Mouse (Mus musculus) Patski (cell line): ENCODE measurements at regions not wholly inside any gene's neighbourhood (a gene's known extent, or its start where the extent isn't known, plus 50 kb on each side); places are given as distances from the start of the nearest gene placed in this dataset.

Experiments
- ATAC-seq: fragments of 100-300 bp; one replicate; pipeline ENCODE4 v1.8.0; 2021
- CTCF ChIA-PET: fragments of 350-600 bp; sonication (Branson Sonifier 250); formaldehyde crosslinking; loops from one replicate; lab custom pipeline; 2022; ENCODE audit warnings: inconsistent platforms; lab: Charles Lee
- POLR2A ChIA-PET: fragments of 350-600 bp; sonication (Branson Sonifier 250); formaldehyde crosslinking; loops from one replicate; lab custom pipeline; 2022; ENCODE audit warnings: antibody characterized with exemption, inconsistent platforms; lab: Charles Lee
- DNase-seq: peaks from one replicate; pipeline ENCODE4 v3.0.0-alpha.2; 2011; ENCODE audit warnings: low read depth, low spot score
- H3K27me3 ChIP-seq: fragments of 371-371 bp; one replicate; pipeline ENCODE4 v1.5.1; 2021
- CTCF ChIP-seq: fragments of 100-300 bp; IDR thresholded peaks from one replicate; pipeline ENCODE4 v1.5.1; 2021
- in situ Hi-C: fragments of 300-500 bp; cut with MboI; formaldehyde crosslinking; loops from 3 replicates; pipeline ENCODE4 v1.11.1; 2018; ENCODE audit warnings: low pct_unique_long_range_greater_than_20kb, mixed read lengths

DNA sequence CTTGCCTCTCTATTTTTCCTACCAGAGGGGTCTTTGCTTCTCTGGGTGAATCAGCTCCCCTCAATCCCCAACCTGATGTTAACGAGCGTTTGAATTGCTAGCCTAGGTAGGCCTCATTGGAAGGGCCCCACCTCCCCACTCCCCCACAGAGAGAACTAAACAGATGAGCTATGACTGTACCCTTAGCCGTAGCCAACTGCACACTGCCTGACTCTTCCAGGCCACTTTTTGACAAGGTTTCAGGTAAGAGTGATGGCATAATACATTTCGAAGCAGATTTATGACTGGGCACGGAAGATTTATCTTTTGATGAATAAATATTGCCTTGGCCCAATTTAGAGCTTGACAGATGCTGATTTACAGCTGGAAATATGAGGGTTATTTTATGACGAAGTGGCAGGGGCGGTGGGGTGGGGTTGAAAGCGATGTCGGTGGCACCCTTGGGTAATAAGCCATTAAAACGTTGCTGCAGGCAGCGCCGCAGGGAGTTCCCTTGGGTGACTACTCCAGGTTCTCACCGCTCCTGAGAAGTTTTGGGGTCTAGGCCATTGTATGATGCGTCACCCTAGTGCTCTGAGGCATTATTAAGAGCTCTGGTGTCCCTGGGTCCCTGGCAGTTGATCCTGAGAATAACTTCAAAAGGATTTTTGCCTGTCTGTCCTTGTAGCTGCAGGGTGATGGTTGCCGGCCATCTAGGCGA is 159.7 kb upstream of the Mrps10 start:
- in situ Hi-C loops: no loop called here
- DNase-seq (no peak), ATAC-seq (no peak)
- POLR2A ChIA-PET: no interaction called here
- no peak for TF ChIP-seq CTCF
- CTCF ChIA-PET: no interaction called here
- H3K27me3 ChIP-seq: no peaks in the 10 kb centered on the region

DNA sequence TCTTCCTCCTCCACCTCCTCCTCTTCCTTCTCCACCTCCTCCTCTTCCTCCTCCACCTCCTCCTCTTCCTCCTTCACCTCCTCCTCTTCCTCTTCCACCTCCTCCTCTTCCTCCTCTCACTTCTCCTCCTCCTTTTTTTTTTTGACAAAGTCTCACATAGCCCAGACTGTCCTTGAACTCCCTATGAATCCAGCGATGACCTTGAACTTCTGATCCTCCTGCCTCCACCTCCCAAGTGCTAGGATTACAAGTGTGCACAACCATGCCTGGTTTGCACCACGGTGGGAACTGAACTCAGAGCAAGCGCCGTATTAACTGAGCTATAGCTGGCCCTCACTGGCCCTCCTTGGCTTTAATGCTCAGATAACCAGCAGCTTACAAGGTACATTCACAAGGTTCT is 161.2 kb upstream of the Mrps10 start:
- ChIA-PET CTCF (no interaction called here), POLR2A (no interaction called here)
- DNase-seq (no peak), ATAC-seq (no peak)
- in situ Hi-C loops: no loop called here
- no peaks in the 10 kb centered on the region for H3K27me3 ChIP-seq
- TF ChIP-seq CTCF: no peak

DNA sequence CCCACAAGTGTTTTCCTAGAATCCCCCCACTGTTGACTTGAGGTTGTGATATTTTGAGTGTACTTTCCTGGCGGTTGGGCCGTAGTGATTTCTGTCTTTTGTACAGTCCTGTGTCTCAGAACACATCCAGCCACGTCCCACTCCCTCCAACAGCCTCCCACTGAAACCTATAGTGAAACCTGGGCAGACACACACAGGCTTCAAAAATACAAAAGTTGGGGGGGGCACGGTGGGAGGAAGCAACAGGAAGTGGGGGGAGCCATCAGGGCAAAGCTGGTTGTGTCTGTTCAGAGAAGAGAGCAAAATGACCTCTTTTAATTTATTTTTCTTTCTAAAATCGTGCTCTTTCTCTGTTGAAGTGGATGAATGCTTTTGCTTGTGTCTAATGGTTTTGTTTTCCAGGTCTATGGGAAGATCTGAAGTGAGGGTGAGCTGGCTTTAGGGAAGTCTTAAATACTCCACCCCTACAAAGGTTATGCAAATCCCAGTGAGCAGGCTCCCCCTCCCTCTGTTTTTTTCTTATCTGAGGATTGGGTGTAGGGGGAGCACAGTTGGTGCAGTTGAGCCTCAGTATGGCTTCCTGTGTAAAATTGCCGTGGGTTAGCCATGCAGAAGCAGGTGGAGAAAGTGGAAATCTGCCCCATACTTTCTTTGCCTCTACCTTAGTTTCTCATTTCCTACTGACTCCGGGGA is 164.1 kb upstream of the Mrps10 start:
- no peaks in the 10 kb centered on the region for H3K27me3 ChIP-seq
- ATAC-seq: no peak
- no peak for TF ChIP-seq CTCF
- POLR2A ChIA-PET: interaction anchor here (0.7 kb wide), 1 partner anchor 28 kb away, joined by 6 read pairs; no protein-coding TSS in a partner anchor
- CTCF ChIA-PET: interaction anchor here (1.3 kb wide), 1 partner anchor 9 kb away, joined by 3 read pairs; no protein-coding TSS in a partner anchor
- in situ Hi-C loops: no loop called here
- no peak for DNase-seq

DNA sequence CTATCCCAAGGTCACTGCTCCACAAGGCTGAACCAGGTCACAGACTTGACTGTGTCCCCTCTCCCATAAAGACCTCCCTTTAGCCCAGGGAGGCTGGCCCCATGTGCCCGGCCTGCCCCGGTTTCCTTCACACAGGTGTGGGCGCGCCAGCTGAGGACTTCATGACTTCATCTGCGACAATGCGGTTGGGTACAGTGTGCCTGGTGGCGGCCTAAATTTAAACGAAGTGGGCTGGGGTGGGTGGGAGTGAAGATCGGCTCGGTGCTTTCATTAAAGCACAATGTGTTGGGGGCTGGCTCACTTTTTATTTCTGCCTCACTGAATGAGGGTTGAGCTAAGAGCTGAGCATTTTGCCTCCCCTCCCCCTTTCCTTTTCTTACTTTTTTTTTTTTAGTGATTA is 169.5 kb upstream of the Mrps10 start:
- DNase-seq (no peak), ATAC-seq (no peak)
- POLR2A ChIA-PET: interaction anchor here (1.2 kb wide), 1 partner anchor 16 kb away, joined by 3 read pairs; no protein-coding TSS in a partner anchor
- no peak for TF ChIP-seq CTCF
- in situ Hi-C loops: no loop called here
- no peaks in the 10 kb centered on the region for H3K27me3 ChIP-seq
- CTCF ChIA-PET: interaction anchor here (2.1 kb wide), 1 partner anchor 22 kb away, joined by 5 read pairs; no protein-coding TSS in a partner anchor

DNA sequence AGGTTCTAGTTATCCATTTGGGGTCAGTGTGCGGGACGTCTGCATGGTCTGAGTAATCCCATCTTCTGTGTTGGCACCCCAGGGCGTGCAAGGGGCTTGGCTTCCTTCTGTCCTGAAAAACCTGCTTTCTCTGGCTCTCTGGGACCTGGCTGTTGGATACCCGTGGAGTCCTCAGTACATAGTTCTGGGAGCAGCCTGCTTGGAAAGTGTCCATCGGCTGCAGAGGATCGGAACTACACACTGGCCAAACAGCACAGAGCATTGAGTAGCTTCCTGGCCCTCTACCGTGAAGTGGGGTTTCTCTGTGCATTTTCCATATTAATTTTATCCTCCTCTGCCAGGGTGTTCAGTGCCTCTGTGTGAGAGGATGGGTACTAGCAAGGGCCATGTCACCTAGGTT is 170.7 kb upstream of the Mrps10 start:
- in situ Hi-C loops: no loop called here
- no peak for TF ChIP-seq CTCF
- ATAC-seq (no peak), DNase-seq (no peak)
- no peaks in the 10 kb centered on the region for H3K27me3 ChIP-seq
- ChIA-PET POLR2A (interaction anchor here (1.2 kb wide), 1 partner anchor 15 kb away, joined by 3 read pairs; no protein-coding TSS in a partner anchor), CTCF (interaction anchor here (2.1 kb wide), 1 partner anchor 21 kb away, joined by 5 read pairs; no protein-coding TSS in a partner anchor)

DNA sequence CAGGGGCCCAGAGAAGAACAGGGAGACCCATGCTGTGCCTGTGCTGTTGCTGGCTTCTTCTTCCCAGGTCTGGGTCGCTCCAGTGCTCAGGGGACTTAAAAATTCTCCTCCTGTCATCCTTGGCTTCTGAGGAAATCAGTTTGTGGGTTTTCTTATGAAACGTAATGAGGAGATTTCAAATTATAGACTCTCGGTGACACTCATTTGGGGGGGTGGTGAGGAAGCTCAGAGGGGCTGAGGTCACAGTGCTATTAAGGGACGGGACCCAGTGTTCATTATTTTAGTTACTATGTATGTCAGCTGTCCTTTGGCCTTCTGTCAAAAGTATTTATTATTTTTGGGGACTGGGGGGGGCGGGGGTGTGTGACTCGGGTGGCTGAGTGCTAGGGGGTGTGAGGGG is 171.7 kb upstream of the Mrps10 start:
- DNase-seq: no peak
- CTCF ChIA-PET: no interaction called here
- in situ Hi-C loops: no loop called here
- ATAC-seq: no peak
- H3K27me3 ChIP-seq: no peaks in the 10 kb centered on the region
- TF ChIP-seq CTCF: no peak
- POLR2A ChIA-PET: no interaction called here

DNA sequence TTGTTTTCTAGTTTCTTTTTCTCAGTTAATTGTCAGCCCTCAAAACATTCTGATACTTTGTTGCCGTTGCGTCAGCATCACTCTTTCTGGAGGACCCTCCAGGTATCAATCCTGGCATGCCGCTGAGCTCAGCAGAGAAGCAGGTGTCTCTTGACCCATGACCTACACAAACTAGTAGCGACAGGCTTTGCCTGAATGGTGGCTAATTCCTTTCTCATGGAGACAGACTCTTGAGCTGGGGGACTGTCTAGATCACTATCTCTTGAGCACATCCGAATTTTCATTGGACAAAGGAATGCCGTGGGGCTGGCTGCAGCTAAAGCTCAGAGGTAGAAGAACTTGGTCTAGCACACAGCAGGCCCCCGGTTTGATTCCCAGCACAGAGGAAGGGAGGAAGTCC is 172.7 kb upstream of the Mrps10 start:
- in situ Hi-C loops: no loop called here
- TF ChIP-seq CTCF: no peak
- no peak for ATAC-seq
- DNase-seq: no peak
- H3K27me3 ChIP-seq: no peaks in the 10 kb centered on the region
- ChIA-PET CTCF (interaction anchor here (0.8 kb wide), 1 partner anchor 9 kb away, joined by 3 read pairs; no protein-coding TSS in a partner anchor), POLR2A (no interaction called here)

DNA sequence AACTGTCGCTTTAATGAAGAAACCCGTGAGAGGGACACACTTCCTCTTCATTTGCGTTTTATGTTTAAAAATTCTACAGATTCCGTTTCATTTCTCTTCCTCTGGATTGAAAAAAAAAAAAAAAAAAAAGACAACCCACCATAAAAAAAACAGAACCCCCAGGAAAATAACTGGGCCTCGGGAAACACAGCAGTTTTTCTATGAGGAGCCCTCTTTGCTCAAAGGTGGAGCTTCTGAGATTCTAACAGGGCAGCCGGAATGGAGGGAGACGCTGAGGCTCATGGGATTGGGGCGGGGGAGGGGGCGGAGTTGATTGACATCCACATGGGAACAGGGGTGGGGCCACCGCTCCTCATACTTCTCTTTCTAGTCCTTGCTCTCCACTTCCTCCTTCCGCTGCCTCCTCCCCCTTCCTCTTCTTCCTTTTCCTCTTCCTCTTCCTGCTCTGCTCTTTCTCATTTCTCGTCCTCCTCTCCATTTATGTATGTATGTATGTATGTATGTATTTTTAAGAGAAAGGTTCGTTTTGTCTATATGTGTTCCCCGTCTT is 174.1 kb upstream of the Mrps10 start:
- POLR2A ChIA-PET: no interaction called here
- CTCF ChIA-PET: no interaction called here
- no peaks in the 10 kb centered on the region for H3K27me3 ChIP-seq
- ATAC-seq (no peak), DNase-seq (no peak)
- in situ Hi-C loops: no loop called here
- TF ChIP-seq CTCF: no peak

DNA sequence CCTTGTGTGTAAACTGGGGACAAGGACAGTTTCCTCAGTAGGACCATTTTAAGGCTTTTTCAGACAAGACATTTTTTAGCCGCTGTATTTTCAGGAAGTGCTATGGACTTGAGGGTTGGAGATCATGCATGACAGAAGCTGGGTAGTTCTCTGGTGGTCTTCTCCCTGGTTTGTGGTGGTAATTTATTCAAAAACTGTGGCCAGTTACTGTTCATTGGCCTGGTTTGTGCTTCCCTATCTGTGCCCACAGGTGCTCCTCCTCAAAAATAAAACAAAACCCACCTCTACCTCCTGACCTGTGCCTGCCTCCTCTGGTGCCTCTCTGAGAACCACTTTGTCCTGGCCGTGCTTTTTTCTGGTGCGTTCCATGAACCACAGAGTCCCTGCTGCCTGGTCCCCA is 177.3 kb upstream of the Mrps10 start:
- no peak for TF ChIP-seq CTCF
- ChIA-PET CTCF (no interaction called here), POLR2A (no interaction called here)
- DNase-seq (no peak), ATAC-seq (no peak)
- in situ Hi-C loops: no loop called here
- no peaks in the 10 kb centered on the region for H3K27me3 ChIP-seq

DNA sequence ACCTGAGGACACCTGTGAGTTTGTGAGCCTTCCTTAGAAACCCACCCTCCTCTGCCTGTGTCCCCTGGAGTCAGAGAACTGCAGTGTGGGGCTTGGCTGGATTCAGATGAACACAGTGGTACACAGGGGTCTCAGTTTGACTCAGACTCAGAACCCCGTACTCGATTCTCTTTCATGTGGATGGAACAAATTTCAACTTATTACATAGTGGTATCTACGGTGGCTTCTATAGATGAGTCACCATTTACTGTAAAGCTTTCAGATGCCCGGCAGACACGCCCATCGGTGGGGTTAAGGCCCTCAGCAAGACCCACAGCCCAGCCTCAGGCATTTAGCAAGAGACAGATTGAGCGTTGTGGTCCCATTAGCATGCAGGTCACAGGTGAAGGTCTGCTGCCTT is 178.9 kb upstream of the Mrps10 start:
- in situ Hi-C loops: no loop called here
- POLR2A ChIA-PET: no interaction called here
- CTCF ChIA-PET: no interaction called here
- ATAC-seq (no peak), DNase-seq (no peak)
- no peaks in the 10 kb centered on the region for H3K27me3 ChIP-seq
- TF ChIP-seq CTCF: no peak

DNA sequence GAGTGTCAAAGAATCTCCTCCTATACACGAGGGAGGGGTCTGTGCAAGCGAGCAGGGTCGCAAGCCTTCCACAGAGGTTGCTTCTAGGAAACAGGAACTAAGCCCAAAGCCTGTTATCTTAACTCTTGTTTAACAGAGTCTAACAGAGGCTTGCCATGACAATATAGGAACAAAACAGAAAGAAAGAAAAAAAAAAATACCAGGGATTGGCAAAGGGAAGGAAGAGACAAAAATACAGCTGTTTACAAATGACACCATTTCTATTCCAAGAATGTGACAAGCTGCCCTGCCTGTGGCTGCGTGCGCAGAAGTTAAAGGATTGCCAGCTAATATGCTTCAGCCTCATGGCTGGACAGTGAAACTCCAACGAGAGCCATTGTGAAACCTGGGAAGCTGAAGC is 173.8 kb upstream of the Ubr2 start:
- TF ChIP-seq CTCF: no peak
- no peak for ATAC-seq
- in situ Hi-C loops: no loop called here
- H3K27me3 ChIP-seq: no peaks in the 10 kb centered on the region
- no peak for DNase-seq
- POLR2A ChIA-PET: interaction anchor here (0.7 kb wide), 1 partner anchor 13 kb away, joined by 3 read pairs; no protein-coding TSS in a partner anchor
- CTCF ChIA-PET: no interaction called here
